ENCODE assay signal across 8 mouse cellular contexts in the genomic region with DNA sequence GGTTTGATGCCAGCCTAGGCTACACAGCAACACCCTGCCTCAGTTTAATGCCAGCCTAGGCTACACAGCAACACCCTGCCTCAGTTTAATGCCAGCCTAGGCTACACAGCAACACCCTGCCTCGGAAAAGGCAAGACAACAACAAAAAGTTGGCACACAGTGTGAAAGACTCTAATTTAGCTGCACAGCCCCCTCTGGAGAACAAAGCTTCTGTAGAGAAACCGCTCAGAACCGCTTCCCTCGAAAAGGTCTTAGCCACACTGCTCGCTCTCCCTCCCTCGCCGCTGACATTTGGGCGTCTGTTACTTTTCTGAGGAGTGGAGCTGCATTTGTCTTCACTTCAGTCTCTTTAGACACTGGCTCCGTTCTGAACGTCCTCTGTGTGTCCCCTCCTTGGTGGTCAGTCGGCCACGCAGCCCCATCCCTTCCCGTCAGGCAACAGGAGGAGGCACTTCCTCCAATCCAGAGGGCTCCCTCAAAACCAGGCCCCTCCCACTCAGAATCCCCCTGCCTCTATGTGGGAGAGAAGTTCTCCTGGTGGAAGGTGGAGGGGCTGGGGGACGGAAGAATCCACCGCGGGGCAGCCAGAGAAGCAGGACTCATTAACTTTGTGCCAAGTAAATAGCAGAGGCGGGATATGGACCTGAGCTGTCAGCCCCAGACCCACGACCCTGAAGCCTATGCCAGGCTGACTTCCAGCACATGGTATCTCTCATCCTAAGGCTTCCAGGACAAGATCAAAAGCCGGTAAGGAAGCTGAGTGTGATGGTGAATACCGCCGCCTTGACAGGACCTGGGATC. TPM values are rescaled to one million over a fixed set of nuclear protein-coding genes. Genes with fewer than 3 reads are reported as not detected.
DNase-seq lines count a peak whose midpoint lies in the region; ATAC-seq and TF ChIP-seq lines count a peak whose summit lies in the region.

No protein-coding gene starts in this region.

- H3K27me3 ChIP-seq in heart, embryonic 12.5 days (replicated peaks) = no peaks in the 10 kb centered on the region
- no peaks in the 10 kb centered on the region for H3K27me3 ChIP-seq in lung, embryonic 15.5 days
- no peaks in the 10 kb centered on the region for H3K27me3 ChIP-seq in hindbrain, embryonic 12.5 days

- peaks cover 81% of the 10 kb centered on the region for H3K4me1 ChIP-seq in heart, embryonic 12.5 days (replicated peaks)
- H3K4me1 ChIP-seq in lung, embryonic 15.5 days = peaks cover 38% of the 10 kb centered on the region
- peaks cover 5% of the 10 kb centered on the region for H3K4me1 ChIP-seq in hindbrain, embryonic 12.5 days
- peaks cover 40% of the 10 kb centered on the region for H3K4me1 ChIP-seq in olfactory bulb, adult 2 months (ENCODE audit: control insufficient read depth, insufficient read depth, low read length)

- no peak for DNase-seq in heart, adult 8-10 months (ENCODE audit: low spot score)
- no peak for DNase-seq in lung, postnatal 4 days
- no peak for DNase-seq in cerebellum, postnatal 14 days
- no peak for DNase-seq in gastrocnemius, postnatal 10 days

- peak overlapping the region; percentile 20; the same call in 1 of the 2 replicates for H3K4me3 ChIP-seq in heart, embryonic 12.5 days
- H3K4me3 ChIP-seq in lung, embryonic 15.5 days = no peak overlapping the region
- H3K4me3 ChIP-seq in hindbrain, embryonic 12.5 days = no peak overlapping the region
- no peak overlapping the region for H3K4me3 ChIP-seq in olfactory bulb, adult 2 months (ENCODE audit: insufficient read depth, low read depth, low read length)

- H3K4me2 ChIP-seq in heart, embryonic 12.5 days = peak overlapping the region; percentile 42
- H3K4me2 ChIP-seq in lung, embryonic 15.5 days = no peak overlapping the region
- 0 out of 2 replicates have a peak overlapping the region, but pooled peaks have one; percentile 18 for H3K4me2 ChIP-seq in hindbrain, embryonic 12.5 days (replicated peaks)

- WGBS in heart, embryonic 12.5 days = 52% methylated on average over 21 of the region's 21 CpGs
- WGBS in lung, embryonic 15.5 days = 59% methylated on average over 21 of the region's 21 CpGs
- WGBS in hindbrain, embryonic 12.5 days = 65% methylated on average over 21 of the region's 21 CpGs
- WGBS in olfactory bulb, adult 2 months = 29% methylated on average over 21 of the region's 21 CpGs

- no peak for ATAC-seq in heart, embryonic 12.5 days (ENCODE audit: insufficient number of reproducible peaks, low FRiP score)
- 0 out of 2 replicates have a peak, but pooled peaks have one; percentile 4 for ATAC-seq in lung, embryonic 15.5 days (ENCODE audit: borderline replicate concordance, extremely low read depth, low FRiP score, low TSS enrichment)
- peak; percentile 51; the same call in 1 of the 2 replicates for ATAC-seq in hindbrain, embryonic 12.5 days (ENCODE audit: low FRiP score)

- H3K36me3 ChIP-seq in heart, embryonic 12.5 days = peaks cover 49% of the 10 kb centered on the region
- H3K36me3 ChIP-seq in lung, embryonic 15.5 days = 0 out of 2 replicates have a peak, but pooled peaks cover 7% of the 10 kb centered on the region
- H3K36me3 ChIP-seq in hindbrain, embryonic 12.5 days = peaks cover 19% of the 10 kb centered on the region

- no peaks in the 10 kb centered on the region for H3K9me3 ChIP-seq in heart, embryonic 12.5 days (replicated peaks)
- no peaks in the 10 kb centered on the region for H3K9me3 ChIP-seq in lung, embryonic 15.5 days
- H3K9me3 ChIP-seq in hindbrain, embryonic 12.5 days (replicated peaks) = no peaks in the 10 kb centered on the region

- no peak for TF ChIP-seq CTCF in olfactory bulb, adult 2 months (IDR thresholded peaks at IDR 0.05; ENCODE audit: insufficient read depth, low read depth, low read length)

- no peak for TF ChIP-seq POLR2A in olfactory bulb, adult 2 months (IDR thresholded peaks at IDR 0.05; ENCODE audit: insufficient read depth, low read depth, low read length)

- peak overlapping the region; percentile 65 for H3K27ac ChIP-seq in heart, embryonic 12.5 days (ENCODE audit: poor library complexity, severe bottlenecking)
- no peak overlapping the region for H3K27ac ChIP-seq in lung, embryonic 15.5 days
- H3K27ac ChIP-seq in hindbrain, embryonic 12.5 days = 0 out of 2 replicates have a peak overlapping the region, but pooled peaks have one; percentile 9
- H3K27ac ChIP-seq in olfactory bulb, adult 2 months (ENCODE audit: insufficient read depth, low read depth, low read length) = peak overlapping the region; percentile 4

- H3K9ac ChIP-seq in heart, embryonic 12.5 days = 0 out of 2 replicates have a peak overlapping the region, but pooled peaks have one; percentile 11
- no peak overlapping the region for H3K9ac ChIP-seq in lung, embryonic 15.5 days
- no peak overlapping the region for H3K9ac ChIP-seq in hindbrain, embryonic 12.5 days

RNA-seq across cellular contexts. Expression of gene Xpnpep1, which starts 24.9 kb away (rescaled TPM):
- 191 TPM in 2 replicates for polyA plus RNA-seq in heart, embryonic 12.5 days (2016; fragmentation: Nextera tagmentation; extraction: Ambion mirVana)
- total RNA-seq in heart, adult 8-10 months (2022) = 10 to 100 TPM; 52.4 to 81.0 (median 72.0) TPM
- 167 and 169 TPM in 2 replicates for polyA plus RNA-seq in lung, embryonic 15.5 days (2015; fragmentation: Nextera tagmentation; extraction: Ambion mirVana)
- 159 and 166 TPM in 2 replicates for polyA plus RNA-seq in hindbrain, embryonic 12.5 days (2016; fragmentation: Nextera tagmentation; extraction: Ambion mirVana)
- not detected in 2 replicates for polyA plus RNA-seq in olfactory bulb, adult 2 months (2012; ENCODE audit: insufficient read depth, insufficient read length, low replicate concordance, missing spikeins)
- total RNA-seq in gastrocnemius, postnatal 10 days (2021) = 10 to 100 TPM; 70.7 to 83.8 TPM
